Mouse (Mus musculus): Measurements from ENCODE around the gene C77080. TPM values are rescaled to one million over a fixed set of nuclear protein-coding genes. Genes with fewer than 3 reads are reported as not detected.
A peak's percentile ranks its signal among the peaks of the same experiment; 100 is the strongest.

C77080 gene
- polyA plus RNA-seq, 1 experiment from 2014 or later, result 4.4 TPM

GRCm38 (mm10) chr4:129287472-129287981 is 26.3 kb upstream of the C77080 start, which contains the start of gene Sync:
Gene Sync (plus strand): TSS chr4:129287617.
- H3K36me3 ChIP-seq (replicated peaks), result no peaks in the 10 kb centered on the region
- H3K4me2 ChIP-seq, result peak within 1 kb of the TSS; percentile 96
- H3K27me3 ChIP-seq, result peaks cover 33% of the 10 kb centered on the region
- peak; percentile 33; the same call in 1 of the 2 replicates for ATAC-seq (ENCODE audit: low FRiP score)
- WGBS, result under 1% methylated on average over 45 of the region's 53 CpGs
- peak within 1 kb of the TSS; percentile 50 for H3K4me3 ChIP-seq (replicated peaks)
- H3K4me1 ChIP-seq, result peaks cover 16% of the 10 kb centered on the region
- H3K9ac ChIP-seq, result peak within 1 kb of the TSS; percentile 59
- H3K9me3 ChIP-seq, result no peaks in the 10 kb centered on the region
- no peak within 1 kb of the TSS for H3K27ac ChIP-seq

- Histone ChIP-seq H3K27ac (no peak overlapping the region), H3K9me3 (no peaks in the 10 kb centered on the region), H3K36me3 (replicated peaks) (no peaks in the 10 kb centered on the region), H3K9ac (peak overlapping the region; percentile 59), H3K4me3 (replicated peaks) (peak overlapping the region; percentile 50), H3K4me2 (peak overlapping the region; percentile 96), H3K27me3 (peaks cover 33% of the 10 kb centered on the region), H3K4me1 (peaks cover 16% of the 10 kb centered on the region)
- 2% methylated on average over 28 of the region's 28 CpGs for WGBS
- peak; percentile 33 for ATAC-seq (ENCODE audit: low FRiP score)
Observed at GRCm38 (mm10) chr4:129286683-129287471, 25.7 kb upstream of the C77080 start.

- Histone ChIP-seq H3K27me3 (peaks cover 33% of the 10 kb centered on the region), H3K27ac (no peak overlapping the region), H3K4me1 (peaks cover 16% of the 10 kb centered on the region), H3K9ac (peak overlapping the region; percentile 59; the same call in 1 of the 2 replicates), H3K4me3 (replicated peaks) (no peak overlapping the region; the same call in 1 of the 2 replicates), H3K4me2 (peak overlapping the region; percentile 96), H3K36me3 (replicated peaks) (no peaks in the 10 kb centered on the region), H3K9me3 (no peaks in the 10 kb centered on the region)
- ATAC-seq (ENCODE audit: low FRiP score), result no peak
- 63% methylated on average over 5 of the region's 5 CpGs for WGBS
Observed at GRCm38 (mm10) chr4:129286001-129286682, 24.9 kb upstream of the C77080 start.

- no peaks in the 10 kb centered on the region for H3K9me3 ChIP-seq
- no peaks in the 10 kb centered on the region for H3K36me3 ChIP-seq (replicated peaks)
- H3K4me3 ChIP-seq (replicated peaks), result no peak overlapping the region
- no peak overlapping the region for H3K4me2 ChIP-seq
- 87% methylated on average over 2 of the region's 2 CpGs for WGBS
- peaks cover 16% of the 10 kb centered on the region for H3K4me1 ChIP-seq
- H3K27me3 ChIP-seq, result peaks cover 33% of the 10 kb centered on the region
- no peak overlapping the region for H3K27ac ChIP-seq
- no peak for ATAC-seq (ENCODE audit: low FRiP score)
- H3K9ac ChIP-seq, result no peak overlapping the region
Observed at GRCm38 (mm10) chr4:129284685-129285084, 23.5 kb upstream of the C77080 start.

- Histone ChIP-seq H3K4me1 (peaks cover 16% of the 10 kb centered on the region), H3K4me3 (replicated peaks) (no peak overlapping the region), H3K27ac (no peak overlapping the region), H3K36me3 (replicated peaks) (no peaks in the 10 kb centered on the region), H3K9ac (no peak overlapping the region), H3K27me3 (peaks cover 27% of the 10 kb centered on the region), H3K4me2 (no peak overlapping the region), H3K9me3 (no peaks in the 10 kb centered on the region)
- 85% methylated on average over 5 of the region's 5 CpGs for WGBS
- ATAC-seq (ENCODE audit: low FRiP score), result no peak
Observed at GRCm38 (mm10) chr4:129283226-129283625, 22.0 kb upstream of the C77080 start.

GRCm38 (mm10) chr4:129282786-129283185 is 21.6 kb upstream of the C77080 start:
- H3K36me3 ChIP-seq (replicated peaks), result no peaks in the 10 kb centered on the region
- no peak overlapping the region for H3K4me2 ChIP-seq
- 81% methylated on average over 5 of the region's 5 CpGs for WGBS
- no peak overlapping the region for H3K9ac ChIP-seq
- H3K27ac ChIP-seq, result no peak overlapping the region
- no peaks in the 10 kb centered on the region for H3K9me3 ChIP-seq
- no peak for ATAC-seq (ENCODE audit: low FRiP score)
- no peak overlapping the region for H3K4me3 ChIP-seq (replicated peaks)
- H3K4me1 ChIP-seq, result peaks cover 15% of the 10 kb centered on the region
- peaks cover 24% of the 10 kb centered on the region for H3K27me3 ChIP-seq

- Histone ChIP-seq H3K4me3 (replicated peaks) (no peak overlapping the region), H3K9me3 (no peaks in the 10 kb centered on the region), H3K9ac (no peak overlapping the region), H3K4me2 (no peak overlapping the region), H3K27ac (no peak overlapping the region), H3K27me3 (peaks cover 8% of the 10 kb centered on the region; the same call in 1 of the 2 replicates), H3K36me3 (replicated peaks) (no peaks in the 10 kb centered on the region), H3K4me1 (0 out of 2 replicates have a peak, but pooled peaks cover 6% of the 10 kb centered on the region)
- 2% methylated on average over 18 of the region's 18 CpGs for WGBS
- ATAC-seq (ENCODE audit: low FRiP score), result peak; percentile 69
Observed at GRCm38 (mm10) chr4:129276453-129276865, 15.3 kb upstream of the C77080 start.

GRCm38 (mm10) chr4:129272756-129273046 is 11.5 kb upstream of the C77080 start:
- H3K4me1 ChIP-seq, result 0 out of 2 replicates have a peak, but pooled peaks cover 6% of the 10 kb centered on the region
- H3K36me3 ChIP-seq (replicated peaks), result no peaks in the 10 kb centered on the region
- no peaks in the 10 kb centered on the region for H3K9me3 ChIP-seq
- no peak overlapping the region for H3K4me3 ChIP-seq (replicated peaks)
- H3K4me2 ChIP-seq, result no peak overlapping the region
- no peak overlapping the region for H3K9ac ChIP-seq
- no peak overlapping the region for H3K27ac ChIP-seq
- WGBS, result 41% methylated on average over 5 of the region's 5 CpGs
- peaks cover 8% of the 10 kb centered on the region; the same call in 1 of the 2 replicates for H3K27me3 ChIP-seq
- no peak for ATAC-seq (ENCODE audit: low FRiP score)

GRCm38 (mm10) chr4:129271991-129272755 is 11.0 kb upstream of the C77080 start:
- no peak overlapping the region for H3K4me3 ChIP-seq (replicated peaks)
- no peak overlapping the region for H3K27ac ChIP-seq
- 22% methylated on average over 15 of the region's 15 CpGs for WGBS
- H3K36me3 ChIP-seq (replicated peaks), result no peaks in the 10 kb centered on the region
- H3K4me2 ChIP-seq, result no peak overlapping the region
- no peak overlapping the region for H3K9ac ChIP-seq
- no peaks in the 10 kb centered on the region for H3K9me3 ChIP-seq
- 0 out of 2 replicates have a peak, but pooled peaks cover 6% of the 10 kb centered on the region for H3K4me1 ChIP-seq
- no peak for ATAC-seq (ENCODE audit: low FRiP score)
- H3K27me3 ChIP-seq, result peaks cover 8% of the 10 kb centered on the region; the same call in 1 of the 2 replicates

- H3K36me3 ChIP-seq (replicated peaks), result no peaks in the 10 kb centered on the region
- H3K9ac ChIP-seq, result no peak overlapping the region
- peaks cover 8% of the 10 kb centered on the region; the same call in 1 of the 2 replicates for H3K27me3 ChIP-seq
- H3K4me1 ChIP-seq, result peaks cover under 1% of the 10 kb centered on the region; the same call in 1 of the 2 replicates
- no peaks in the 10 kb centered on the region for H3K9me3 ChIP-seq
- no peak overlapping the region for H3K4me2 ChIP-seq
- H3K4me3 ChIP-seq (replicated peaks), result no peak overlapping the region
- 66% methylated on average over 1 of the region's 1 CpGs for WGBS
- ATAC-seq (ENCODE audit: low FRiP score), result no peak
- H3K27ac ChIP-seq, result no peak overlapping the region
Observed at GRCm38 (mm10) chr4:129268698-129269097, 7.5 kb upstream of the C77080 start.

GRCm38 (mm10) chr4:129266821-129267220 is 5.6 kb upstream of the C77080 start:
- Histone ChIP-seq H3K36me3 (replicated peaks) (no peaks in the 10 kb centered on the region), H3K4me3 (replicated peaks) (no peak overlapping the region), H3K27me3 (no peaks in the 10 kb centered on the region; the same call in 1 of the 2 replicates), H3K27ac (no peak overlapping the region), H3K9ac (no peak overlapping the region), H3K4me2 (no peak overlapping the region), H3K4me1 (peaks cover 8% of the 10 kb centered on the region), H3K9me3 (no peaks in the 10 kb centered on the region)
- no peak for ATAC-seq (ENCODE audit: low FRiP score)
- WGBS, result 58% methylated on average over 5 of the region's 5 CpGs

GRCm38 (mm10) chr4:129266191-129266590 is 5.0 kb upstream of the C77080 start:
- Histone ChIP-seq H3K9me3 (no peaks in the 10 kb centered on the region), H3K36me3 (replicated peaks) (no peaks in the 10 kb centered on the region), H3K4me2 (no peak overlapping the region), H3K9ac (no peak overlapping the region), H3K27ac (no peak overlapping the region), H3K27me3 (no peaks in the 10 kb centered on the region; the same call in 1 of the 2 replicates), H3K4me3 (replicated peaks) (no peak overlapping the region), H3K4me1 (peaks cover 10% of the 10 kb centered on the region)
- ATAC-seq (ENCODE audit: low FRiP score), result no peak
- 89% methylated on average over 4 of the region's 4 CpGs for WGBS

Measured in forebrain, embryonic 12.5 days (tissue).